Mouse (Mus musculus) G1E-ER4 (cell line): ENCODE results near the gene Dhx8. TPM values are rescaled to one million over a fixed set of nuclear protein-coding genes. Genes with fewer than 3 reads are reported as not detected.

Experiments used
- GATA1 ChIP-seq: IDR thresholded peaks from one replicate; pipeline ENCODE4 v1.8.0; 2012; ENCODE audit warnings: low read length, inconsistent platforms
- polyA plus RNA-seq: library from polyadenylated mRNA; stranded (reverse); fragments of >175 nt; gene quantifications from 2 replicates; pipeline ENCODE4 v1.2.3, GENCODE M21; 2012

Gene Dhx8
- polyA plus RNA-seq, 1 experiment, result 15.9 TPM

DNA sequence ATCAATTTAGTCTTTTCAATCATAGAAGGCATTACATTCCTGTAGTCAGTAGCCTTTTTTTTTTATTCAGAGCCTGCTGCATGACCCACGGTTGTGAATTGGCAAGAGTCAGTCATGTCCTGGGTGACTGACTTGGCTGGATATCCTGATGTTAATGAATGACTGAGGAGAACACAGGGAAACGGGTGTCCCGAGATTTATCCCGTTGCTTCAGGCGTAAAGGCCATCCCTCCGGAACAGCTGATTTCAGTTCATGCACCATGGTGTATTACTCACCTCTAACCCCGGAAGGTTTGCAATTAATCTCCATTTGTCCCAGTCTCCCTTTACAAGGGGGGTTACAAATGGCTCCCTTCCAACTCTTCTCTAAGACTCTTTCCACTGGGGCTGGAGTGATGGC lies 18.7 kb upstream of the Dhx8 start:
- TF ChIP-seq GATA1, result no peak

DNA sequence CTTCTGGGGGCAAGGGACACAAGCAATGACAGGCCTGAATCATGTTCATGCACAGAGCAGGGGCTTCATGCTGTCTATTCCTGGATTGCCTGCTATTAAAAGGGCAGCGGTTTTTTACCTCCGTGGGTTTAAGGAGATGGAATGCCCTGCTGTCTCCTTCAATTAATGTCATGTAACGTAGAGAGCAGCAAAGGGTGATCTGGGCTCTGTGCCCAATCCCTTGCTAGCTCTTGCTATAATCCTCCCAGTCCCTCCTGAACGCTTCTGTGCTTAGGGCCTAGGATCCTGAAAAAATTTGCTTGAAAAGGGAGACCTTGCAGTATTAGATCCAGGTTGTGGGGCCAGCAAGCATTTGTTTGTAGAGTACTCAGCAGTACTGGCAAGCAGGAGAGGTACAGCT lies 14.4 kb upstream of the Dhx8 start:
- no peak for TF ChIP-seq GATA1

DNA sequence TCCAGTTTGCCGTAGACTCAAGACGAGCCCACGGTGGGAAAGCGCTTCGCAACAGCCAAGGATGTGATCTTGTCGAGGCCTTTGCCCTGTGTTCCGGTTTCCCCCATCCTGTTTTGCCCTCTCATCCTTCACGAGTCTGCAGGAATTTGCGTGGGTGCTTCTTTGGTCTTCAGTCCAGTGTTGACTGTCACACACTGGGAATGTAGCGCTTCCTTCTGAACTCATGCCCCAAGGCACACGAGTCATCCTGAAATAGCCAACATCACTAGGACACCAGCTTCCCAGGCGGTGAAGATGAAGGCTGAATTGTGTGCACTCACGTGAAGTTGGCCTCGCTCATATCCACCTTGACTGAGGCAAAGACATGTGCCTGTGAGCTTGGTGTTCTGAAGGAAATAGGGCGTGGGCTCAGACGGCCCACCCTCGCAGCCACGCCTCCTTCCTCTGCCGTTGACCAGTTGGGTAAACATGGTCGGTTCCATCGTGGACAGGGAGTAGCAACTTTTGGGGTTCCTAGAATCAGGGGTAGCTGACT lies 12.7 kb upstream of the Dhx8 start:
- no peak for TF ChIP-seq GATA1

DNA sequence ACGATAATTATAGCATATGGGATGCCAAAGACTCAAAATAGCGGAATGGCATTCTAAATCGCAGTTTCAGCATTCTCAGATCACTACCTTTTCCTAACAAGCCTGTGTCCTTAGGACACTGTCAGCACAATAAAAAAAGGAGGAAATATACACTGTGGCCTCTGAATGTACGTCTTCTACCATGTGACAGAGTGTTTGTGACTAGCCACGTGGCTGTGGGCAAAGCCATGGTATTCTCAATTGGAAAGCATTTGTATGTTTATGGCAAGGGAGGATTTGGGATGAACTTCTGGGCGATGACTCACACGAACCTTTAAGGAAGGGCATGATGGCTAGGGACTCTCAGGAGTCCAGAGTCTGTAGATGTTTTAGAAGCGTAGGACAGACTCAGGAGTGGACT lies 7.7 kb upstream of the Dhx8 start:
- no peak for TF ChIP-seq GATA1

DNA sequence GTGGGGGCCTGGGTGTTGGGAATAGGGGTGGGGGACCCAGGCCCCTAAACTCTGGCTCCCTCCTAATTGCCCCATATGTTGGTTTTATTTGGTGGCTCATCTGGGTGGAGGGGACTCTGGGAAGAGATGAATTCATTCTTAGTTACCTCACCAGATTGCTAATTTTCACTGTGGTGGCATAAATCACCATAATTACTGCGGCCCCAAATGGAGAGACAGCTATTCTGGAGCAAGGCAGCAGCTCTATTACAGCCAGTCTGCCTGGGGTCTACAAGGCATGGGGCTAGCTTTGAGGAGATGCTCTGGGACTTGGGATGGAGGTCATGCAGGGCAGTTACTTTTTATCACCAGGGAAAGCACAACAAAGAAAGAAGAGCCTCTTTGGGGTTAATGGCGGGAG lies 6.0 kb upstream of the Dhx8 start:
- TF ChIP-seq GATA1, result no peak

- no peak for TF ChIP-seq GATA1
These were observed 3.4 kb upstream of the Dhx8 start for GRCm38 (mm10) chr11:101729308-101729707.

DNA sequence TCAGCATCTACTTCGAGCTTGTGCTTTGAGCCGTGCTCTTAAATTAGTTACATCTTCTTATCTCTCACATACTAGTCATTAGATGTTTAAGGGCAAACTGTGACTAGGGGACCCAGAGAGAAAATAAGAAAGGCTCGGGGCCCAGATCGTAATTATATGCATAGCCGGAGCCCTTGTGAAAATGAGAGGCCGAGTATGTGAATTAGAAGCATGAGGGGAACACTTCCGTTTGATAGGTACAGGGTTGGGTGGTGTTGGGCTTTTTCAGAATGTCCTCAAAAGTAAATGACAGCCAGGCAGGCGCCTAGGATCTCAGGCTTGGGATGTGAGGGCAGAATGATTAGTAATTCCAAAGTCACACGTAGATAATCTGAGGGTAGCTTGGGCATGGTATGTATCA lies 877 bp downstream of the Dhx8 start:
- TF ChIP-seq GATA1, result no peak

GRCm38 (mm10) chr11:101756616-101757015 lies 23.9 kb downstream of the Dhx8 start:
- no peak for TF ChIP-seq GATA1

- no peak for TF ChIP-seq GATA1
These were observed 24.6 kb downstream of the Dhx8 start for GRCm38 (mm10) chr11:101757366-101757765.

- TF ChIP-seq GATA1, result no peak
These were observed 25.7 kb downstream of the Dhx8 start for GRCm38 (mm10) chr11:101758431-101758830.

- TF ChIP-seq GATA1, result no peak
These were observed 26.8 kb downstream of the Dhx8 start for GRCm38 (mm10) chr11:101759530-101759929.

DNA sequence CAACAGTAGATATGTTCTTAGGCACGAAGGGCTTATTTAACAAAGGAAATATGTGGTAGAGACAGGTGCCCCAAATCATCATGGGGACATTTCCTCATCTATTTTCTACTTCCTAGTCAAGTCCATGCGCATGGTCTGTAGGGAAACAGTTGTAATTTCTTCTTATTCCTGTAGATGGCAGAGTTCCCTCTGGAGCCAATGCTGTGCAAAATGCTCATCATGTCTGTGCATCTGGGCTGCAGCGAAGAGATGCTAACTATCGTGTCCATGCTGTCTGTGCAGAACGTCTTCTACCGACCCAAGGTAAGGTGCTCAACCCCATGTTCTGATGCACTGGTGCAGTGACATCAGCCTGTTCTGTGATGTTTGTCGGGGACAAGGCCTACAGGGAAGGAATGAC lies 31.0 kb downstream of the Dhx8 start:
- TF ChIP-seq GATA1, result no peak

DNA sequence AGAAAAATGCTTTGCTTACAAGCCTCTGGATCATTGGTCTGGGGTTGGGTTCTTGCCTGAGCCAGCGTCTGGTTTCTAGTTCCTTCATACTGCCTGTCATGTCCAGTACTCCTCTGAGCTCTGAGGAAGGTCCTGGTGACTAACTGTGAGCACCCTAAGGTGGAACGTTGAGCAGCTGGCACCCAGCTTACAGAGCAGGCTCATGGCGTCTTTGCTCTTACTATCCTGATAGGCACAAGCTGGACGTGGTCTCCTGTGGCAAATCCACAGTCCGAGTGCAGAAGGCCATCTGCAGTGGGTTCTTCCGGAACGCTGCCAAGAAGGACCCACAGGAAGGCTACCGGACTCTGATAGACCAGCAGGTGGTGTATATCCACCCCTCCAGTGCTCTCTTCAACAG lies 31.8 kb downstream of the Dhx8 start:
- TF ChIP-seq GATA1, result no peak

GRCm38 (mm10) chr11:101767326-101767725 lies 34.6 kb downstream of the Dhx8 start:
- TF ChIP-seq GATA1, result no peak

DNA sequence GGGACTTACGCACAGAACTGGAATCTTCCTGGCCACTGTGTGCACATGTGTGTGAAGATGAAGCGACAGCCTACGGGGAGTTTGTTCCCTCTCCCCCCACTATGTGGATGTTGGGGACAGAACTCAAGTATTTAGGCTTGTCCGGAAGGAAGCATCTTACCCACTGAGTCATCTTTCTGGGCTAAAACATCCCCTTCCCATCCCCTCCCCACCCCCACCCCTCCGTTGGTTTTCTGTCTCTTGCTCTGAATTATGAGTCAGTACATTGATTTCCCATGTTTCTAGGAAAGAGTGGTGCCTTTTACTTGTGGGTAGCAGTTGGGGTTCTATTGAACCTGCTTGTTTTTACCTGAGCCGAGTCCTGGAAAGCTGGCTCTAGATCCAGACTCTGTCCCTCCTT lies 36.0 kb downstream of the Dhx8 start:
- no peak for TF ChIP-seq GATA1

DNA sequence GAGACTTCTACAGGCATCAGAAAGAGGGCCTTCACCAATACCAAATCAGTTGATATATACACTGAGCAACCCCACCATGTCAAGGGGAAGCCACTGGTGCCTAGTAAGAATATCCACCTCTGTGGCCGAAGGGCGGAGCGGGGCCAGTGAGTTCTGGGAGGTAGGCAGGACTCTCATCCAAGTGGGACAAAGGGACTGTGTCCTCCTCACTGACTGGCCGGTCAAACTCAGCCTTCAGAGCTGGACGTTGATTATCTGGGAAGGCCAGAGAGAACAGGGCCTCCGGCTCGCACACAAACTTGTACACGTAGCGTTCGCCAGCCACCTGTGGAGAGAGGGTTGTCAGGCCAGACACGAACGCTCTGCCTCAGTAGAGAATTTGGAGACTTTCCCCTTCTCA lies 37.5 kb downstream of the Dhx8 start:
- TF ChIP-seq GATA1, result no peak

GRCm38 (mm10) chr11:101772027-101772426 lies 39.3 kb downstream of the Dhx8 start:
- no peak for TF ChIP-seq GATA1

- TF ChIP-seq GATA1, result no peak
These were observed 39.7 kb downstream of the Dhx8 start for GRCm38 (mm10) chr11:101772449-101772848.
